Mouse (Mus musculus): ENCODE measurements around the gene Limd1.
A peak's percentile ranks its signal among the peaks of the same experiment; 100 is the strongest.

Gene Limd1

GRCm38 (mm10) chr9:123483598-123483997, 5.1 kb downstream of the Limd1 start:
- no peak for DNase-seq

- DNase-seq: no peak
Measured at GRCm38 (mm10) chr9:123484830-123485229, 6.3 kb downstream of the Limd1 start.

GRCm38 (mm10) chr9:123485561-123485960, 7.1 kb downstream of the Limd1 start:
- DNase-seq: no peak

- DNase-seq: no peak
Measured at GRCm38 (mm10) chr9:123486635-123487034, 8.1 kb downstream of the Limd1 start.

GRCm38 (mm10) chr9:123489073-123489472, 10.6 kb downstream of the Limd1 start:
- DNase-seq: no peak

- no peak for DNase-seq
Measured at GRCm38 (mm10) chr9:123489727-123490343, 11.3 kb downstream of the Limd1 start.

GRCm38 (mm10) chr9:123490930-123491329, 12.4 kb downstream of the Limd1 start:
- peak; percentile 34 for DNase-seq

- DNase-seq: no peak
Measured at GRCm38 (mm10) chr9:123491917-123492585, 13.5 kb downstream of the Limd1 start.

- no peak for DNase-seq
Measured at GRCm38 (mm10) chr9:123496665-123497064, 18.2 kb downstream of the Limd1 start.

- DNase-seq: no peak
Measured at GRCm38 (mm10) chr9:123497906-123498305, 19.4 kb downstream of the Limd1 start.

- no peak for DNase-seq
Measured at GRCm38 (mm10) chr9:123500480-123500879, 22.0 kb downstream of the Limd1 start.

- no peak for DNase-seq
Measured at GRCm38 (mm10) chr9:123503171-123503834, 24.8 kb downstream of the Limd1 start.

GRCm38 (mm10) chr9:123504325-123504724, 25.8 kb downstream of the Limd1 start:
- DNase-seq: peak; percentile 69

- DNase-seq: no peak
Measured at GRCm38 (mm10) chr9:123505598-123505997, 27.1 kb downstream of the Limd1 start.

- DNase-seq: no peak
Measured at GRCm38 (mm10) chr9:123506270-123507146, 28.0 kb downstream of the Limd1 start.

- DNase-seq: no peak
Measured at GRCm38 (mm10) chr9:123507380-123507779, 28.9 kb downstream of the Limd1 start.

GRCm38 (mm10) chr9:123508986-123509385, 30.5 kb downstream of the Limd1 start:
- no peak for DNase-seq

- no peak for DNase-seq
Measured at GRCm38 (mm10) chr9:123509638-123510604, 31.4 kb downstream of the Limd1 start.

GRCm38 (mm10) chr9:123510926-123511325, 32.4 kb downstream of the Limd1 start:
- no peak for DNase-seq

- DNase-seq: no peak
Measured at GRCm38 (mm10) chr9:123512482-123512881, 34.0 kb downstream of the Limd1 start.

- no peak for DNase-seq
Measured at GRCm38 (mm10) chr9:123515087-123515486, 36.6 kb downstream of the Limd1 start.
